Mouse (Mus musculus): ENCODE measurements around the gene Thap12. TPM values are rescaled to one million over a fixed set of nuclear protein-coding genes. Genes with fewer than 3 reads are reported as not detected.

Thap12 gene
- polyA plus RNA-seq, 1 experiment from 2014 or later, result 49.2 TPM

GRCm38 (mm10) chr7:98674344-98674743 is 28.6 kb upstream of the Thap12 start:
- peaks cover 43% of the 10 kb centered on the region for H3K4me1 ChIP-seq (replicated peaks)
- no peak overlapping the region for H3K4me3 ChIP-seq
- no peak for ATAC-seq (ENCODE audit: insufficient number of reproducible peaks, low FRiP score)
- no peak overlapping the region for H3K9ac ChIP-seq
- no peak overlapping the region for H3K4me2 ChIP-seq
- WGBS, result 57% methylated on average over 4 of the region's 4 CpGs
- no peaks in the 10 kb centered on the region; the same call in 1 of the 2 replicates for H3K27me3 ChIP-seq (replicated peaks)
- no peaks in the 10 kb centered on the region for H3K36me3 ChIP-seq
- H3K9me3 ChIP-seq (replicated peaks), result no peaks in the 10 kb centered on the region
- H3K27ac ChIP-seq (ENCODE audit: poor library complexity, severe bottlenecking), result no peak overlapping the region

DNA sequence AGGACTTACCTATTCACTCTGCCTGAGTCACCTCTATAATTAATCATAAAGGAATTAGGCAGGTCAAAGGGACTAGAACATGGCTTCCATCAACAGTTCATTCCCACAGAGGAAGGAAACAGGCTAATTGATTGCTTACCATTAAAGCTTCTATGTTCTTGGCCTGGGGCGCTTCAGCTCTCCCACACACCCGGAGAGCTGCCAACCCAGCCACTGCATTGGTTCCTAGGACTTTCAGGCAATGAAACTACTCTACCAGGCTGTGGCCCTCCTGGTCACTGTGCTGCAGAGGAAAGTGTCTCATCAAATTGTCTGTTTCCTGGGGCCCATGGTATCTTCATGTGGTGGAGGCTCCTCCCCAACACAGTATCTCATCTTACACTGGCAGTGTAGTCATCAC is 25.4 kb upstream of the Thap12 start:
- Histone ChIP-seq H3K9me3 (replicated peaks) (no peaks in the 10 kb centered on the region), H3K4me1 (replicated peaks) (peaks cover 24% of the 10 kb centered on the region), H3K36me3 (no peaks in the 10 kb centered on the region), H3K4me3 (no peak overlapping the region), H3K27me3 (replicated peaks) (no peaks in the 10 kb centered on the region; the same call in 1 of the 2 replicates), H3K4me2 (no peak overlapping the region), H3K27ac (ENCODE audit: poor library complexity, severe bottlenecking) (no peak overlapping the region), H3K9ac (no peak overlapping the region)
- WGBS, result 84% methylated on average over 2 of the region's 2 CpGs
- no peak for ATAC-seq (ENCODE audit: insufficient number of reproducible peaks, low FRiP score)

DNA sequence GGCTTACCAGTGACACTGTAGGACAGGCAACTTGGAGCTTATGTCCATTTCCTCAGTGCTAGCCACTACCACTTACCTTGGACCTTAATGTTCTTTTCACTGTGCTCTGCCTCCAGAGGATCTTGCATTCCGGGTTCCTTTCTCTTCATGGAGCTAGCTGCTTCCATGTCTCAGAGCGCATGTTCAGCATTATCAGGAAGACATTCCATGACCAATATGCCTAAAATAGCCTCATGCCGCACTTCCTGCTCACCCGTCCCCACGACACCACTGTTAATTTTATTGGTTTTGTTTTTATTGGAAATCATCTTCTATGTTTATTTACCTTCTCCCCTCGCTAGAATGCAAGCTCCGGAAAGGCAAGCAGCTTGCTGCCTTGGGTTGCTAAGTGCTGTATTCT is 24.5 kb upstream of the Thap12 start:
- H3K4me2 ChIP-seq, result peak overlapping the region; percentile 58
- WGBS, result 23% methylated on average over 7 of the region's 7 CpGs
- ATAC-seq (ENCODE audit: insufficient number of reproducible peaks, low FRiP score), result no peak
- H3K27ac ChIP-seq (ENCODE audit: poor library complexity, severe bottlenecking), result peak overlapping the region; percentile 71
- no peaks in the 10 kb centered on the region for H3K36me3 ChIP-seq
- peaks cover 14% of the 10 kb centered on the region for H3K4me1 ChIP-seq (replicated peaks)
- no peaks in the 10 kb centered on the region for H3K9me3 ChIP-seq (replicated peaks)
- peak overlapping the region; percentile 26 for H3K4me3 ChIP-seq
- no peaks in the 10 kb centered on the region; the same call in 1 of the 2 replicates for H3K27me3 ChIP-seq (replicated peaks)
- 0 out of 2 replicates have a peak overlapping the region, but pooled peaks have one; percentile 40 for H3K9ac ChIP-seq

DNA sequence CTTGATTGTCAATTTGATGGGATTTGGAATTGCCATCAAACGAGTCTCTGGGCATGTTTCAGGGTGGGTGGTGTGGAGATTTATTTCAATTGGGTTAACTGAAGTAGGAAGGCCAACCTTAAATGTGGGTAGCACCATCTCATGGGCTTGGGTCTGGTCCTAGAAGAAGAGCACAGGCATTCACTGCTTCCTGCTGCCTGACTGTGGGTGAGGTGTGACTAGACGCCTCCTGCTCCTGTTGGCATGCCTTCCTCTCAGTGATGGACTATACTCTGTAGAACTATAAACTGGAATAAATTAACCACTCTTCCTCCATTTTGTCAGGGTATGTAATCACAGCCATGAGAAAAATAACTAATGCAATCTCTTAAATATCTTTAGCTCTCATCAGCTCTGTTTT is 22.2 kb upstream of the Thap12 start:
- no peak overlapping the region for H3K27ac ChIP-seq (ENCODE audit: poor library complexity, severe bottlenecking)
- WGBS, result 53% methylated on average over 2 of the region's 2 CpGs
- no peaks in the 10 kb centered on the region for H3K9me3 ChIP-seq (replicated peaks)
- H3K4me2 ChIP-seq, result no peak overlapping the region
- ATAC-seq (ENCODE audit: insufficient number of reproducible peaks, low FRiP score), result no peak
- H3K27me3 ChIP-seq (replicated peaks), result no peaks in the 10 kb centered on the region; the same call in 1 of the 2 replicates
- H3K4me3 ChIP-seq, result no peak overlapping the region
- H3K4me1 ChIP-seq (replicated peaks), result peaks cover 24% of the 10 kb centered on the region
- H3K9ac ChIP-seq, result no peak overlapping the region
- no peaks in the 10 kb centered on the region for H3K36me3 ChIP-seq

DNA sequence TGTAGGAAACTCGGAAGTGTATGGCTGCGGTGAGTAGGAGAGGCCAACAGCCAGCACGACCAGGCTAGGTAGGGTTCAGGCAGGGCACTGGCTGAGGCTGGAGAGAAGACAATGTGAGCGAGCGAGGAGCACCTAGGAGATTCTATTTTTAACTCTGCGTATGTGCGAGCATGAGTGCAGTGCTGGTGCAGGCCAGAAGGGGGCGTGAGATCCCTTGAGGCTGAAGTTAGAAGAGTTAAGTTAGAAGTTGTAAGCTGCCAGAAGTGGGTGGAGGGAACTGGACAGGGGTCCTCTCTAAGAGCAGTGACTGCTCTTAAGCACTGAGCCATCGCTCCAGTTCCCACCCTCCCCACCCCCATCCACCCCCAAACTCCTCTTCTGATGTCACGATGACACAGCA is 20.1 kb upstream of the Thap12 start:
- no peak overlapping the region for H3K4me2 ChIP-seq
- no peaks in the 10 kb centered on the region for H3K36me3 ChIP-seq
- H3K9ac ChIP-seq, result no peak overlapping the region
- no peak overlapping the region for H3K27ac ChIP-seq (ENCODE audit: poor library complexity, severe bottlenecking)
- no peak overlapping the region for H3K4me3 ChIP-seq
- 81% methylated on average over 10 of the region's 10 CpGs for WGBS
- no peaks in the 10 kb centered on the region for H3K27me3 ChIP-seq (replicated peaks)
- no peaks in the 10 kb centered on the region for H3K9me3 ChIP-seq (replicated peaks)
- no peak for ATAC-seq (ENCODE audit: insufficient number of reproducible peaks, low FRiP score)
- peaks cover 30% of the 10 kb centered on the region for H3K4me1 ChIP-seq (replicated peaks)

GRCm38 (mm10) chr7:98685895-98686294 is 17.0 kb upstream of the Thap12 start:
- no peak overlapping the region for H3K4me3 ChIP-seq
- 41% methylated on average over 13 of the region's 13 CpGs for WGBS
- ATAC-seq (ENCODE audit: insufficient number of reproducible peaks, low FRiP score), result peak; percentile 81
- no peaks in the 10 kb centered on the region for H3K27me3 ChIP-seq (replicated peaks)
- H3K9me3 ChIP-seq (replicated peaks), result no peaks in the 10 kb centered on the region
- peaks cover 20% of the 10 kb centered on the region for H3K4me1 ChIP-seq (replicated peaks)
- peak overlapping the region; percentile 15; the same call in 1 of the 2 replicates for H3K4me2 ChIP-seq
- no peak overlapping the region for H3K27ac ChIP-seq (ENCODE audit: poor library complexity, severe bottlenecking)
- H3K36me3 ChIP-seq, result no peaks in the 10 kb centered on the region
- no peak overlapping the region for H3K9ac ChIP-seq

GRCm38 (mm10) chr7:98690126-98690525 is 12.8 kb upstream of the Thap12 start:
- Histone ChIP-seq H3K27me3 (replicated peaks) (no peaks in the 10 kb centered on the region), H3K4me3 (no peak overlapping the region), H3K27ac (ENCODE audit: poor library complexity, severe bottlenecking) (no peak overlapping the region), H3K4me1 (replicated peaks) (peaks cover 22% of the 10 kb centered on the region), H3K4me2 (no peak overlapping the region), H3K9me3 (replicated peaks) (no peaks in the 10 kb centered on the region), H3K9ac (no peak overlapping the region), H3K36me3 (no peaks in the 10 kb centered on the region)
- ATAC-seq (ENCODE audit: insufficient number of reproducible peaks, low FRiP score), result no peak
- 64% methylated on average over 1 of the region's 1 CpGs for WGBS

- no peak overlapping the region for H3K4me3 ChIP-seq
- 16% methylated on average over 3 of the region's 3 CpGs for WGBS
- no peak overlapping the region for H3K4me2 ChIP-seq
- no peaks in the 10 kb centered on the region for H3K27me3 ChIP-seq (replicated peaks)
- H3K9me3 ChIP-seq (replicated peaks), result no peaks in the 10 kb centered on the region
- no peak overlapping the region for H3K27ac ChIP-seq (ENCODE audit: poor library complexity, severe bottlenecking)
- ATAC-seq (ENCODE audit: insufficient number of reproducible peaks, low FRiP score), result no peak
- H3K9ac ChIP-seq, result no peak overlapping the region
- H3K36me3 ChIP-seq, result no peaks in the 10 kb centered on the region
- H3K4me1 ChIP-seq (replicated peaks), result peaks cover 16% of the 10 kb centered on the region
Observed at GRCm38 (mm10) chr7:98690831-98691230, 12.1 kb upstream of the Thap12 start.

DNA sequence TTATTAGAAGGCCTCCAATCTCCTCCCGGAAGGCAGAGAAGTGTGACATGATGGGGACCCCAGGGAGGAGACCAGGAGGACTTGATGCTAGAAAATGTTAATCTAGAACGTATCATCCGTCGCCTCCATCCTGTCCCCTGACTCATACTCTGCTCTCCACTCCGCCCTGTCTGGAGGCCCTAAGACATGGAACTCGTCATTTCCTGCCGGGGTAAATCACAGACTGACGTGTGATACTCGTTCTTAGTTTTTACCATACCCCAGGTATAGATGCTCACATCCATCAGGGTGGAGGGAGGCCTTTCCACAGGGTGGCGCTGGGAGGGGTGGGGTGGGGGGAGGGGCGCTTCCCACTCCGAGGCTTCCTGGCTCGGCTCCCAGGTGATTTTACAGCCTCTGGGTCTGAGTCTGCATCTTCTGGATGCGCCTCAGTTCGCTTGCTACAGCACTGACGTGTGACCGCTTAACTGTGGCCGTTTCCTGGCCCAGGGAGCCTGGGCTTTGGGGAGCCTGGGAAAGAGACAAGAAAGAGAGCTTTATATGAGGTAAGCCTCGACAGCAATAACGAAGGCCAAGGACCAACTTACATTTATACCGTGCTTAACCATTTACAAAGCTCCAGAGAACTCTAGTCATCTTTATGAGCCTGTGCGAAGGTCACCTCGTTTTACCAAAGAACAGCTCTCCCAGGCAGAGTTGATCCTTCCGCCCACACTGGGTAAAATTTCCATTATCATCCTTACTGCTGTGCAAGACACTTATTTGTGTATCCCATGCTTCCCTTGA is 9.9 kb upstream of the Thap12 start:
- H3K27ac ChIP-seq (ENCODE audit: poor library complexity, severe bottlenecking), result peak overlapping the region; percentile 52; the same call in 1 of the 2 replicates
- H3K4me2 ChIP-seq, result peak overlapping the region; percentile 50
- H3K4me3 ChIP-seq, result no peak overlapping the region
- no peaks in the 10 kb centered on the region for H3K9me3 ChIP-seq (replicated peaks)
- peaks cover 12% of the 10 kb centered on the region for H3K4me1 ChIP-seq (replicated peaks)
- ATAC-seq (ENCODE audit: insufficient number of reproducible peaks, low FRiP score), result peak; percentile 59; the same call in 1 of the 2 replicates
- no peak overlapping the region for H3K9ac ChIP-seq
- WGBS, result 36% methylated on average over 24 of the region's 24 CpGs
- H3K36me3 ChIP-seq, result no peaks in the 10 kb centered on the region
- H3K27me3 ChIP-seq (replicated peaks), result no peaks in the 10 kb centered on the region

- H3K36me3 ChIP-seq, result no peaks in the 10 kb centered on the region
- WGBS, result 64% methylated on average over 5 of the region's 5 CpGs
- H3K27ac ChIP-seq (ENCODE audit: poor library complexity, severe bottlenecking), result no peak overlapping the region
- no peak for ATAC-seq (ENCODE audit: insufficient number of reproducible peaks, low FRiP score)
- H3K9me3 ChIP-seq (replicated peaks), result no peaks in the 10 kb centered on the region
- no peak overlapping the region for H3K4me2 ChIP-seq
- H3K27me3 ChIP-seq (replicated peaks), result no peaks in the 10 kb centered on the region
- peaks cover 12% of the 10 kb centered on the region for H3K4me1 ChIP-seq (replicated peaks)
- H3K4me3 ChIP-seq, result no peak overlapping the region
- H3K9ac ChIP-seq, result no peak overlapping the region
Observed at GRCm38 (mm10) chr7:98694046-98694445, 8.9 kb upstream of the Thap12 start.

DNA sequence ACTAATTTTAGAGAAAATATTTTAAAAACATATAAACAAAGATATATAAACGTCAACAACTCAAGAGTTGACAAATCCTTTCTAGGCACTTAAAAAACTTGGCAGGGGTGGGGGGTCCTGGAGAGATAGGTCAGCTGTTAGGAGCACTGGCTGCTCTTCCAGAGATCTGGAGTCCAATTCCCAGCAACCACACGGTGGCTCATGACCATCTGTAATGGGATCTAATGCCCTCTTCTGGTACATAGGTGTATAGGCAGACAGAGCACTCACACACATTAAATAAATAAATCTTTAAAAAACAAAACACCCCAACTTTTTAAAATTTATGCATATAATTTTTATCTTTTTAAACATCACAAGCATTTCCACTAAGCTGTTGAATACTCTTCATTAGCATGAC is 5.4 kb upstream of the Thap12 start:
- Histone ChIP-seq H3K27me3 (replicated peaks) (no peaks in the 10 kb centered on the region), H3K9ac (no peak overlapping the region), H3K27ac (ENCODE audit: poor library complexity, severe bottlenecking) (no peak overlapping the region), H3K4me2 (no peak overlapping the region), H3K4me3 (no peak overlapping the region), H3K36me3 (no peaks in the 10 kb centered on the region), H3K9me3 (replicated peaks) (no peaks in the 10 kb centered on the region), H3K4me1 (replicated peaks) (peaks cover 15% of the 10 kb centered on the region)
- 12% methylated on average over 2 of the region's 2 CpGs for WGBS
- ATAC-seq (ENCODE audit: insufficient number of reproducible peaks, low FRiP score), result no peak

DNA sequence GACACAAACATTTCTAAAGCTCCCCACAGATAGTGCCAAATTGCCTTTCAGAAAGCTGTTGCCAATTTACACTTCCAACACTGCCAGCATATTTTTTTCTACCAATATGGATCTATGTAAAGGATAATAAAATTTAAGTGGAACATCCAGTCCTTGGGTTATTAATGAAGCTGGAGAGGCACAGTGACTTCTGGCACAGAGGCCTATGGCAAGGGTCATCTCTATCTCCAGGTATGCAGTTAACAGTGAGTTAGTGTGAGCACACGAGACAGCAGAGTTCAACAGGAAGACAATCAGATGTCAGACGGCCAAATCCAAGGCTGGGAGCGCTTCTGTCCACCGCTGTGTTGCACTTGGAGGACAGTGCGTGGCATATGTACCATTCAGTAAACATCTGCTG is 4.9 kb upstream of the Thap12 start:
- no peak overlapping the region for H3K4me2 ChIP-seq
- no peak overlapping the region for H3K27ac ChIP-seq (ENCODE audit: poor library complexity, severe bottlenecking)
- no peak for ATAC-seq (ENCODE audit: insufficient number of reproducible peaks, low FRiP score)
- H3K9me3 ChIP-seq (replicated peaks), result no peaks in the 10 kb centered on the region
- H3K4me1 ChIP-seq (replicated peaks), result peaks cover 10% of the 10 kb centered on the region
- WGBS, result 56% methylated on average over 5 of the region's 5 CpGs
- no peaks in the 10 kb centered on the region for H3K36me3 ChIP-seq
- no peaks in the 10 kb centered on the region for H3K27me3 ChIP-seq (replicated peaks)
- no peak overlapping the region for H3K9ac ChIP-seq
- H3K4me3 ChIP-seq, result no peak overlapping the region

Measured in heart, embryonic 12.5 days (tissue).